Mouse (Mus musculus): ENCODE results near the gene Gstt4. TPM values are rescaled to one million over a fixed set of nuclear protein-coding genes. Genes with fewer than 3 reads are reported as not detected.

Gstt4 gene
- polyA plus RNA-seq, 1 experiment from 2014 or later: not detected

DNA sequence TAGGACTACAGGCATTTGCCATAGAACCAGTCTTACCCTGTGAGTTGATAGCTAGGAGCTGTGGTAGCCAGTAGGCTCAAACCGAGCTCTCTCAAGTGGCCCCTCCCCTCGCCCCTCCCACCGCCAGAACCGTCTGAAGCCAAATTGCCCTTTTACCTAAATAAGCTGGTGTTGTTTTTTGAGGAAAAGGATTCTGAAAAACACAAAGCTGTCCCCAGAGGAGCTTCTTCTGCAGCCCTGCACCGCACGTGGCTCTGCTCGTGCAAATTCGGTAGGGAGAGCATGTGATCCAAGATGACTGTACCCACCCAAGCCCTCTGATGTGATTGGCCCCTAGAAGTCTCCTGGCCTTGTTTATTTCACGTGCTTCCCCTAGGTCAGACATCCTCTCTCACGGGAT lies 13.0 kb upstream of the Gstt4 start:
- peak overlapping the region; percentile 46 for H3K4me3 ChIP-seq
- 2% methylated on average over 10 of the region's 10 CpGs for WGBS
- H3K27ac ChIP-seq: no peak overlapping the region
- H3K36me3 ChIP-seq: no peaks in the 10 kb centered on the region
- ATAC-seq (ENCODE audit: insufficient number of reproducible peaks, low FRiP score, low TSS enrichment, low read depth): no peak
- H3K4me1 ChIP-seq: peaks cover 49% of the 10 kb centered on the region
- 0 out of 2 replicates have a peak, but pooled peaks cover 8% of the 10 kb centered on the region for H3K27me3 ChIP-seq
- 0 out of 2 replicates have a peak overlapping the region, but pooled peaks have one; percentile 2 for H3K9ac ChIP-seq
- H3K4me2 ChIP-seq: peak overlapping the region; percentile 72
- no peaks in the 10 kb centered on the region for H3K9me3 ChIP-seq

DNA sequence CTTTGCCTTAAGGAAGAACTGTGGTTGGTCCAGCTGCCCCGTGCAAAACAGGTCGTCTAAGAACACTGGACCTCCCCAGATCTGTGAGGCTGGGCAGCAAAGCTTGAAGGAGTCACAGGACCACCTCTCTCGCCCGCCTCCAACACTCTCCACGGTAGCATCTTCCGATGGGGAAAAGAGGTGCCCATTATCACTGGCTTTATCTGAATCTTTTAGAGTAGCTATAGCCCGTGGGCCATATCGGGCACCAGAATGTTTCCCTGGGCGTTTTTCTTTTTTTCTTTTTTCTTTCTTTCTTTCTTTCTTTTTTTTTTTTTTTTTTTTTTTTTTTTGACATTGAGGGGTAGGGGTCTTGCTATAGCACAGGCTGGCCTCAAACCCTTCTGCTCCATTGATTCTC lies 12.4 kb upstream of the Gstt4 start:
- H3K9ac ChIP-seq: peak overlapping the region; percentile 28; the same call in 1 of the 2 replicates
- no peaks in the 10 kb centered on the region for H3K9me3 ChIP-seq
- no peak overlapping the region; the same call in 1 of the 2 replicates for H3K27ac ChIP-seq
- no peak for ATAC-seq (ENCODE audit: insufficient number of reproducible peaks, low FRiP score, low TSS enrichment, low read depth)
- peak overlapping the region; percentile 72 for H3K4me2 ChIP-seq
- H3K4me3 ChIP-seq: peak overlapping the region; percentile 46
- H3K27me3 ChIP-seq: 0 out of 2 replicates have a peak, but pooled peaks cover 8% of the 10 kb centered on the region
- H3K4me1 ChIP-seq: peaks cover 49% of the 10 kb centered on the region
- 10% methylated on average over 9 of the region's 9 CpGs for WGBS
- no peaks in the 10 kb centered on the region for H3K36me3 ChIP-seq

DNA sequence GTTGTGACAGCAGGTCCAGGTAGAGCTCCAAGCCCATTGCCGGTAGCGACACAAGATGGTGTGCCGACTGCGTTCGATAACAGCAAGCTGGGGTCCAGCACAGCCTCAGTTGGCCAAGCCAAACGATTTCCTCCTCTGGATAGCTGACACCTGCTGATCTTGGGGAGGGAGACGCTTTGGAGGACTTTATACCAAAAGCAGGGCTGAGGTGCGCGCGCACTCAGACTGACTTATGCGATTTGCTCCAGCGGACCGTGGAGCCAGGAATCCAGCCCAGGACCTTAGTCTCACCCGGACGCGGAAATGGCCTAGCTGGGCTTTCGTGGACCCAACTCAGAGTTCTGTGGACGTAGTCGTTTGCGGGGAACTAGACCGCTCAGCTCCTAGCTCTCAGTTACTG lies 11.9 kb upstream of the Gstt4 start:
- H3K4me2 ChIP-seq: peak overlapping the region; percentile 72
- no peak for ATAC-seq (ENCODE audit: insufficient number of reproducible peaks, low FRiP score, low TSS enrichment, low read depth)
- H3K9me3 ChIP-seq: no peaks in the 10 kb centered on the region
- peak overlapping the region; percentile 28; the same call in 1 of the 2 replicates for H3K9ac ChIP-seq
- peak overlapping the region; percentile 46 for H3K4me3 ChIP-seq
- no peaks in the 10 kb centered on the region for H3K36me3 ChIP-seq
- peaks cover 49% of the 10 kb centered on the region for H3K4me1 ChIP-seq
- WGBS: under 1% methylated on average over 21 of the region's 21 CpGs
- H3K27me3 ChIP-seq: 0 out of 2 replicates have a peak, but pooled peaks cover 8% of the 10 kb centered on the region
- H3K27ac ChIP-seq: no peak overlapping the region; the same call in 1 of the 2 replicates

DNA sequence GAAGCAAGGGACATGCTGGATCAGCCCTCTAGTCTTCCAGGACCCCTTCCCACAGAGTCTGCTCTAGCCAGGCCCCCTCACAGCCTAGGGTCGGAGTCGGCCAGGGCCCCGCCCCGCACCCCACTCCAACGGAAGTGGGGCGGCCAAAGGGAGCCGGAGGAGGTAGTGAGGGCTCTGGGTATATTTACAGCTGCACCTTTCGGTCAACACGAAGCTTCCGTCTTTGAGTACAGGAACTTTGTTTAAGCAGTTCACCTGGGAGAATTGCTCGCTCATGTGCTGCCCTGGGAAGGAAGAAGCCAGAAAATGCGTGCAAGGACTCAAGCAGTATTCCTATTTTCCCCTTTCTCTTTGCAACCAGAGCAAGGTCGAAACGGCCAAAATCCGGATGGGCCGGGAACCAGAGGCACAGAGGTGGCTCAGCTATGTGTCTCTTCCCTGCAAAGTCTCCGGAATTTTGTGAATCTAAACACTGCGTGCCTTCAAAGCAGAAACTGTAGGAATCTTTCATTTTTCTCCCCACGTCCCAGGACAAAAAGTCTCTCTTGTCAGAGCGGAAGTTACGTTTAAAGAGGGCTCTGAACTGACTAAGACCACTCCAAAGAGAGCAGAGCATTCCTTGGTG lies 11.2 kb upstream of the Gstt4 start:
- Histone ChIP-seq H3K4me1 (peaks cover 51% of the 10 kb centered on the region), H3K4me3 (peak overlapping the region; percentile 46), H3K9ac (0 out of 2 replicates have a peak overlapping the region, but pooled peaks have one; percentile 3), H3K27me3 (0 out of 2 replicates have a peak, but pooled peaks cover 8% of the 10 kb centered on the region), H3K9me3 (no peaks in the 10 kb centered on the region), H3K27ac (no peak overlapping the region), H3K36me3 (no peaks in the 10 kb centered on the region), H3K4me2 (peak overlapping the region; percentile 72)
- WGBS: 19% methylated on average over 21 of the region's 21 CpGs
- ATAC-seq (ENCODE audit: insufficient number of reproducible peaks, low FRiP score, low TSS enrichment, low read depth): no peak

DNA sequence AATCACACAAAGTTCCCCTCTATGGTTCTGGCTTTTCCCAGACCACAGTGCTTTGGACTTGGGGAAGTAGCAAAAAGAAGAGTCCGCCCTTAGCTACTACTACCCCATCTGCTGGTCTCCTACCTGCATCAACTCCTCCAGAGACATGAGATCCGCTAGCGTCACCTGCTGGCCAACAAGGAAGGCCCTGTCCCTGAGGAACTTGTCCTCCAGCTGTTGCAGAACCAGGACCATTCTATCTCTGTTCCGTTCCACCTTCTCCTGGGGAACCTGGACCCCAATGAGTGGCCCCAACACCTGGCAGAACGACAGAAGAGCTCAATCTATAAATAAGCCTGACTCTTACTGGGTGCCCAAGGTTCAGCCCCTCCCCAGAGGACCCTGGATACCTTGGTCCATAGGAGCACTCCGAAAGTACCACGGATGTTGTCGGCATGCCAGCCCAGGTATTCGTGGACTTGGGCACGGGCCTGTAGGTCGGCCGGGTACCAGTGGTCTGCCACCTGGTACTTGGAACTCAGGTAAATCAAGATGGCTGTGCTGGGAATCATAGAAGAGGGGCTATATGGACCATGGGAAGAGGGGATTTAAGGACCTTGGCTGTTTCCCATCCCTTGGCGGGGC lies 10.0 kb upstream of the Gstt4 start:
- Histone ChIP-seq H3K4me2 (no peak overlapping the region), H3K4me1 (peaks cover 44% of the 10 kb centered on the region), H3K27ac (no peak overlapping the region), H3K9me3 (no peaks in the 10 kb centered on the region), H3K27me3 (0 out of 2 replicates have a peak, but pooled peaks cover 8% of the 10 kb centered on the region), H3K36me3 (no peaks in the 10 kb centered on the region), H3K9ac (no peak overlapping the region), H3K4me3 (no peak overlapping the region)
- no peak for ATAC-seq (ENCODE audit: insufficient number of reproducible peaks, low FRiP score, low TSS enrichment, low read depth)
- 62% methylated on average over 13 of the region's 13 CpGs for WGBS

DNA sequence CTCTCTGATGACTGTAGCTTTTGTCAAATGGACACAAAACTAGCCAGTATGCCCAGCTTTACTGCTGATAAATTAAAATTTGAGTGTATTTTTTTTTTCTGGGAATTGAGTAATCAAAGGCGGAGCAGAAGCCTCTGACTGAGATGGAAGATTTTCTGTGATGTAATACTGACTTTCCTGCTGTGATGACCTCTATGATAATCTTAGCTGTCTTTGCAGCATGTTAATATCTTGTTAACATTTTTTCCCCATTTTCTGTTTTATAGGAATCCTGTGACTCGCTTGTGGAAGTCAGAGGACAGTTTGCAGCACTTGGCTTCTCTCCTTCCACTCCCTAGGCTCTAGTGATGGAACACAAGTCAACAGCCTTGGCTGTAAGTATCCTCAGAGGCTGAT lies 7.9 kb upstream of the Gstt4 start:
- no peak for ATAC-seq (ENCODE audit: insufficient number of reproducible peaks, low FRiP score, low TSS enrichment, low read depth)
- Histone ChIP-seq H3K4me3 (no peak overlapping the region), H3K4me1 (peaks cover 29% of the 10 kb centered on the region), H3K4me2 (no peak overlapping the region), H3K27me3 (0 out of 2 replicates have a peak, but pooled peaks cover 8% of the 10 kb centered on the region), H3K27ac (no peak overlapping the region), H3K9ac (no peak overlapping the region), H3K36me3 (no peaks in the 10 kb centered on the region), H3K9me3 (no peaks in the 10 kb centered on the region)
- 76% methylated on average over 2 of the region's 2 CpGs for WGBS

DNA sequence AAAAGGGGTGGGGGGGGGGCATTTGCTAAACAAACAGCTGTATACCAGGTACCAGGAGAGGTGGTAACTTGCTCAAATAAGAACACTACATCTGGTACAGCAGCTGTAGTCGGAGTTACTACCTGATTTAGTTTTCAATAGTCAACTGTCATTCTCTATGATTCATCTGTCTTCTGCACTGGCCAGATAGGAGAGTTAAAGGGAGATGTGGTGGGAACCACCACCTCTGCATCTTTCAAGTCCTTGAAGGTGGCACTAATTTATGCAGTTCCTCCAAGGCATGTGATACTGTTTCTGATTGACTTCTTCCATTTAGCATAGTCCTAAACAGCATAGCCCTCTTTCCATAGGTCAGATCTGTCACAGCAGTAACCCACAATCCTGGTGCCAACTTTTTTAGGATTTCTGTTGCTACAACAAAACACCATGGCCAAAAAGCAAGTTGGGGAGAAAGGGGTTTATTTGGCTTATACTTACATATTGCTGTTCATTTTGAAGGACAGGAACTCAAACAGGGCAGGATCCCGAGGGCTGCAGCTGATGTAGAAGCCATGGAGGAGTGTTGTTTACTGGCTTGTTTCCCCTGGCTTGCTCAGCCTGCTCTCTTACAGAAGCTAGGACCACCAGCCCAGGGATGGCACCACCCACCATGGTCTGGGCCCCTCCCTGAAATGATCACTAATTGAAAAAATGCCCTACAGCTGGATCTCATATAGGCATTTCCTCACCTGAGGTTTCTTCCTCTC lies 7.4 kb upstream of the Gstt4 start:
- ATAC-seq (ENCODE audit: insufficient number of reproducible peaks, low FRiP score, low TSS enrichment, low read depth): no peak
- Histone ChIP-seq H3K4me2 (no peak overlapping the region), H3K9me3 (no peaks in the 10 kb centered on the region), H3K27ac (no peak overlapping the region), H3K36me3 (no peaks in the 10 kb centered on the region), H3K27me3 (0 out of 2 replicates have a peak, but pooled peaks cover 8% of the 10 kb centered on the region), H3K4me1 (peaks cover 23% of the 10 kb centered on the region), H3K4me3 (no peak overlapping the region), H3K9ac (no peak overlapping the region)
- WGBS: 69% methylated on average over 2 of the region's 2 CpGs

DNA sequence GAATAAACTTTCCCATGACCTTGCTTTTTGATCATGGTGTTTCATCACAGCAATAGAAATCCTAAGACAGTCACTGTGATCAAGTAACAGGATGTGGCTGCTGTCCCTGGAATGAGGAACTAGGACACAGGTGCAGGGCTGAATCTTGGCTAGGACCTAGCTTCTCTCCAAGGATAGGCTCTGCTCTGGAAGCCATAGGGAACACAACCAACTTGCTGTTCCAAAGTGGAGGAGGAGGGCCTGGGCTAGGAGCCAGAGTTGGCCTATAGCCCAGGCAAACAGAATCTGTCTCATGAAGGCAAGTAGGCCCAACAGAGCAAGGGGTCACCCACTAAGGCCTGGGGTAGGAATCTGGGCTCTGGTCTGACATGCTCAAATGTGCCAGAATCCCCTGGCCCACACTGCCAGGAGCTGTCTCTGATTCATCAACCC lies 6.2 kb upstream of the Gstt4 start:
- ATAC-seq (ENCODE audit: insufficient number of reproducible peaks, low FRiP score, low TSS enrichment, low read depth): no peak
- Histone ChIP-seq H3K27me3 (no peaks in the 10 kb centered on the region), H3K4me1 (peaks cover 12% of the 10 kb centered on the region), H3K9me3 (no peaks in the 10 kb centered on the region), H3K36me3 (no peaks in the 10 kb centered on the region), H3K9ac (no peak overlapping the region), H3K4me2 (no peak overlapping the region), H3K27ac (no peak overlapping the region), H3K4me3 (no peak overlapping the region)

DNA sequence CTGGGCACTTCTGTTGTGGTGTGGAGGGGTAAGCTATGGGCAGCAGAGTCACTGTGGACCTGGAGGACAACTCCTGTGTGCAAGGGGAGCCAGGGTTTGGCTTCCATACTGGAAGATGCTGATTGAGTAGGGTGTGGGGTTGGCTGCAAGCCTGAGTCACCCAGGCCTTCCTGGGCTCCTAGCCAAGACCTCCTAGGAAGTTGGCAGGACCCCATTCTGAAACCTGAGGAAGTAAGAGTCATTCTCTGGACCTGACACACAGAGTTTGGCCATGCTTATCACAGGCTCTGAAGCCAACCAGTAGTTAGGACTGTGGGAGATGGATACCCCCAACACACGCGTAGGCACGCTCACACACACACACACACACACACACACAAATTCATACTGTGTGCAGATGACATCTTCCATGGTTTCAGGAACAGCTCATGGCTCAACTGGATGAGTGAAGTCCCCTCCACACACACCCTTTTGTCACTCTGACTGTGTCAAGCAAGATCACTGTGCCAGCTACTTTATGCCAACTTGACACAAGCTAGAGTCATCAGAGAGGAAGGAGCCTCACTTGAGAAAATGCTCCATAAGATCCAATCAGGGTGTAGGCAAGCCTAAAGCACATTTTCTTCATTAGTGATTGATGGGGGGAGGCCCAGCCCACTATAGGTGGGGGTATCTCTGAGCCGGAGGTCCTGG lies 5.5 kb upstream of the Gstt4 start:
- H3K36me3 ChIP-seq: no peaks in the 10 kb centered on the region
- no peaks in the 10 kb centered on the region for H3K9me3 ChIP-seq
- no peak overlapping the region for H3K9ac ChIP-seq
- H3K27ac ChIP-seq: no peak overlapping the region
- H3K4me2 ChIP-seq: no peak overlapping the region
- peaks cover 10% of the 10 kb centered on the region for H3K4me1 ChIP-seq
- no peaks in the 10 kb centered on the region for H3K27me3 ChIP-seq
- no peak overlapping the region for H3K4me3 ChIP-seq
- ATAC-seq (ENCODE audit: insufficient number of reproducible peaks, low FRiP score, low TSS enrichment, low read depth): 0 out of 2 replicates have a peak, but pooled peaks have one; percentile 24
- WGBS: 79% methylated on average over 4 of the region's 4 CpGs

DNA sequence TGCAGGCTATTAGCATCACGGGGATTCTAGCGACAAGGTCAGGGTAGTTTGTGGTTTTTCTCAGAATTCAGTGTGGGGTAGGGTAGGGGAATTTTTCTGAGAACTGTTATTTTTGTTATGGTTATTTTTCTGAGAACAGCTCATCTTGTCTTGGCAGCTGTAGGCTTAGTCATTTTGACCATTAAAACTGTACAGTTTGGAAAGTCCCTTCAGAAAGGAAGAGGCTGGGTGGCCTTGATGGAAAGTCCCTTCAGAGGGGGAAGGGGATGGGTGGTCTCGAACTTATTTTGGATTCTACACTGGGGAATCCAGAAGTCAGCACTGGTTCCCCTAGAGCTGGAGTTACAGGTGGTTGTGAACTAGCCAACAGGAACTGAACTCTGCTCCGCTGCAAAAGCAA lies 2.2 kb upstream of the Gstt4 start:
- WGBS: 77% methylated on average over 4 of the region's 4 CpGs
- Histone ChIP-seq H3K4me2 (no peak overlapping the region), H3K4me3 (no peak overlapping the region), H3K9ac (no peak overlapping the region), H3K4me1 (peaks cover 10% of the 10 kb centered on the region), H3K27ac (no peak overlapping the region), H3K9me3 (no peaks in the 10 kb centered on the region), H3K36me3 (no peaks in the 10 kb centered on the region), H3K27me3 (no peaks in the 10 kb centered on the region)
- no peak for ATAC-seq (ENCODE audit: insufficient number of reproducible peaks, low FRiP score, low TSS enrichment, low read depth)

DNA sequence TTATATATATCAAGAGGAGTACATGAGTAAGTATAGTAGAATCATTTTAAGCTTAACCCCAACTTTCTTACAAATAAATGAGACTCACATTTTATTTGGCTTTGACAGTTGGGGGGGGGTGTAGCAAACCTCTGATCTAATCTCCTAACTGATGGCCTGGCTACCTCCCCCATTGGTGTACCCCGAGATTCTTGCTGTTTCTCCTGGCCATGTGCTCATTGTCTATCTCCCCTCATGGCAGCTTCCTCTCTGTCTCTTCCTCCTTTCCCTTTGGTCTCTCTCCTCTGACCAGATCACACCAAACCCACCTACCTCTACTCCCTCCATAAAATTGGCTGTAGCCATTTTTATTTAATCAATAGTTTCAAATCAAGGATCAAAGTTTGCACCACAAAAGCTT lies 1.4 kb upstream of the Gstt4 start:
- Histone ChIP-seq H3K9ac (no peak overlapping the region), H3K27ac (no peak overlapping the region), H3K4me1 (peaks cover 9% of the 10 kb centered on the region), H3K36me3 (no peaks in the 10 kb centered on the region), H3K9me3 (no peaks in the 10 kb centered on the region), H3K27me3 (no peaks in the 10 kb centered on the region), H3K4me3 (no peak overlapping the region), H3K4me2 (no peak overlapping the region)
- ATAC-seq (ENCODE audit: insufficient number of reproducible peaks, low FRiP score, low TSS enrichment, low read depth): no peak
- 83% methylated on average over 1 of the region's 1 CpGs for WGBS
